Mouse (Mus musculus) MEL (cell line): ENCODE measurements around the gene Fam169b. TPM values are rescaled to one million over a fixed set of nuclear protein-coding genes. Genes with fewer than 3 reads are reported as not detected.
A peak's percentile ranks its signal among the peaks of the same experiment; 100 is the strongest.

ENCODE experiments used
- DNase-seq: peaks from one replicate; pipeline ENCODE4 v3.0.0; 2011; ENCODE audit warnings: low read depth, low spot score
- H3K27ac ChIP-seq: 2 replicates; pipeline ENCODE4 v1.5.1; 2012; ENCODE audit warnings: low read depth, mild to moderate bottlenecking, control low read depth, low read length, moderate library complexity; ENCODE audit not compliant: control insufficient read depth
- H3K27me3 ChIP-seq, 2 experiments: fragments of 150-350 bp in 1 of 2; sonication (generic) in 1 of 2; 2 replicates each; pipeline ENCODE4 v1.6.1; 2012; ENCODE audit warnings: low read length in 2 of 2, mild to moderate bottlenecking in 2 of 2, improper control_type of control experiment in 1 of 2, moderate library complexity in 1 of 2; ENCODE audit not compliant: insufficient read depth in 2 of 2, control insufficient read depth in 1 of 2
- H3K36me3 ChIP-seq, 2 experiments: 2 replicates each; pipeline ENCODE4 v1.6.1; 2012 to 2014; ENCODE audit warnings: low read length in 2 of 2, improper control_type of control experiment in 1 of 2, inconsistent platforms in 1 of 2, mild to moderate bottlenecking in 1 of 2; ENCODE audit not compliant: insufficient read depth in 2 of 2, control insufficient read depth in 1 of 2
- H3K4me1 ChIP-seq, 2 experiments: fragments of 150-350 bp in 1 of 2; sonication (generic) in 1 of 2; 2 replicates each; pipeline ENCODE4 v1.6.1; 2012; ENCODE audit warnings: low read length in 2 of 2, improper control_type of control experiment in 1 of 2, mild to moderate bottlenecking in 1 of 2; ENCODE audit not compliant: insufficient read depth in 2 of 2, control insufficient read depth in 1 of 2
- H3K4me3 ChIP-seq, 2 experiments: fragments of 150-350 bp in 1 of 2; sonication (generic) in 1 of 2; 2 replicates each; pipeline ENCODE4 v1.5.1; 2012; ENCODE audit warnings: low read depth in 2 of 2, low read length in 2 of 2, mild to moderate bottlenecking in 2 of 2, moderate library complexity in 2 of 2, control low read depth in 1 of 2, improper control_type of control experiment in 1 of 2; ENCODE audit not compliant: control insufficient read depth in 1 of 2, insufficient read depth in 1 of 2
- H3K79me2 ChIP-seq: 2 replicates; pipeline ENCODE4 v1.6.1; 2012; ENCODE audit warnings: mild to moderate bottlenecking, low read length, moderate library complexity; ENCODE audit not compliant: control insufficient read depth, poor library complexity, insufficient read depth
- H3K9ac ChIP-seq: 2 replicates; pipeline ENCODE4 v1.6.1; 2012; ENCODE audit warnings: low read depth, mild to moderate bottlenecking, control low read depth, low read length, moderate library complexity; ENCODE audit not compliant: control insufficient read depth, poor library complexity, severe bottlenecking
- H3K9me3 ChIP-seq: fragments of 150-350 bp; sonication (generic); replicated peaks from 2 replicates; pipeline ENCODE4 v1.6.1; 2012; ENCODE audit warnings: mild to moderate bottlenecking, low read length, improper control_type of control experiment, moderate library complexity; ENCODE audit not compliant: insufficient read depth
- BHLHE40 ChIP-seq: IDR thresholded peaks from 2 replicates; pipeline ENCODE4 v1.6.1; 2012; ENCODE audit warnings: low read depth, mild to moderate bottlenecking, inconsistent platforms, low read length, improper control_type of control experiment, borderline replicate concordance
- ELF1 ChIP-seq: IDR thresholded peaks from 2 replicates; pipeline ENCODE4 v1.6.1; 2014; ENCODE audit warnings: low read depth, mild to moderate bottlenecking, inconsistent platforms, low read length, improper control_type of control experiment, moderate library complexity
- EP300 ChIP-seq, 2 experiments: IDR thresholded peaks; 2 replicates each; pipeline ENCODE4 v1.6.1; 2011; ENCODE audit warnings: improper control_type of control experiment in 2 of 2, low read length in 2 of 2, low read depth in 1 of 2, mild to moderate bottlenecking in 1 of 2
- ETS1 ChIP-seq: IDR thresholded peaks from 2 replicates; pipeline ENCODE4 v1.6.1; 2012; ENCODE audit warnings: low read depth, mild to moderate bottlenecking, inconsistent platforms, low read length, improper control_type of control experiment, moderate library complexity
- GABPA ChIP-seq: IDR thresholded peaks from 2 replicates; pipeline ENCODE4 v1.6.1; 2012; ENCODE audit warnings: low read depth, mild to moderate bottlenecking, inconsistent platforms, low read length, improper control_type of control experiment, moderate library complexity
- GATA1 ChIP-seq: IDR thresholded peaks from 2 replicates; pipeline ENCODE4 v1.6.1; 2011; ENCODE audit warnings: low read depth, low read length, improper control_type of control experiment
- MAZ ChIP-seq: IDR thresholded peaks from 2 replicates; pipeline ENCODE4 v1.6.1; 2012; ENCODE audit warnings: low read depth, mild to moderate bottlenecking, inconsistent platforms, low read length, improper control_type of control experiment
- MYB ChIP-seq: IDR thresholded peaks from 2 replicates; pipeline ENCODE4 v1.6.1; 2011; ENCODE audit warnings: mild to moderate bottlenecking, low read depth, low read length, improper control_type of control experiment
- NELFE ChIP-seq: IDR thresholded peaks from 2 replicates; pipeline ENCODE4 v1.6.1; 2011; ENCODE audit warnings: low read depth, low read length, improper control_type of control experiment
- NRF1 ChIP-seq: IDR thresholded peaks from 2 replicates; pipeline ENCODE4 v1.6.1; 2014; ENCODE audit warnings: low read depth, mild to moderate bottlenecking, inconsistent platforms, low read length, improper control_type of control experiment, moderate library complexity; ENCODE audit not compliant: poor library complexity, insufficient read depth, severe bottlenecking
- RAD21 ChIP-seq: IDR thresholded peaks from 2 replicates; pipeline ENCODE4 v1.6.1; 2011; ENCODE audit warnings: mild to moderate bottlenecking, low read depth, low read length, improper control_type of control experiment
- RCOR1 ChIP-seq: IDR thresholded peaks from 2 replicates; pipeline ENCODE4 v1.6.1; 2012; ENCODE audit warnings: low read depth, mild to moderate bottlenecking, inconsistent platforms, low read length, improper control_type of control experiment
- TAL1 ChIP-seq: IDR thresholded peaks from 2 replicates; pipeline ENCODE4 v1.6.1; 2012; ENCODE audit warnings: mild to moderate bottlenecking, inconsistent platforms, low read length, moderate library complexity, mixed read lengths
- TCF12 ChIP-seq: IDR thresholded peaks from 2 replicates; pipeline ENCODE4 v1.6.1; 2014; ENCODE audit warnings: low read depth, mild to moderate bottlenecking, inconsistent platforms, low read length, improper control_type of control experiment, moderate library complexity
- USF1 ChIP-seq: IDR thresholded peaks from 2 replicates; pipeline ENCODE4 v1.6.1; 2014; ENCODE audit warnings: low read depth, mild to moderate bottlenecking, inconsistent platforms, low read length, improper control_type of control experiment, moderate library complexity
- polyA plus RNA-seq, 2 experiments: library from polyadenylated mRNA; stranded (reverse) in 1 of 2; unstranded in 1 of 2; fragments of >175 nt in 1 of 2; fragments of >200 nt in 1 of 2; gene quantifications; 2 replicates each; pipeline versions ENCODE4 v1.2.1 to v1.2.4; 2012; ENCODE audit warnings: low replicate concordance in 2 of 2, low read depth in 1 of 2; ENCODE audit not compliant: insufficient read length in 2 of 2, insufficient read depth in 1 of 2, missing spikeins in 1 of 2
- total RNA-seq: library from RNA; depleted of rRNA; stranded (reverse); fragments of 300-350 nt; gene quantifications from 2 replicates; pipeline ENCODE4 v1.2.3, GENCODE M21; 2012

Fam169b gene
- total and polyA plus RNA-seq, 3 experiments, result not detected

DNA sequence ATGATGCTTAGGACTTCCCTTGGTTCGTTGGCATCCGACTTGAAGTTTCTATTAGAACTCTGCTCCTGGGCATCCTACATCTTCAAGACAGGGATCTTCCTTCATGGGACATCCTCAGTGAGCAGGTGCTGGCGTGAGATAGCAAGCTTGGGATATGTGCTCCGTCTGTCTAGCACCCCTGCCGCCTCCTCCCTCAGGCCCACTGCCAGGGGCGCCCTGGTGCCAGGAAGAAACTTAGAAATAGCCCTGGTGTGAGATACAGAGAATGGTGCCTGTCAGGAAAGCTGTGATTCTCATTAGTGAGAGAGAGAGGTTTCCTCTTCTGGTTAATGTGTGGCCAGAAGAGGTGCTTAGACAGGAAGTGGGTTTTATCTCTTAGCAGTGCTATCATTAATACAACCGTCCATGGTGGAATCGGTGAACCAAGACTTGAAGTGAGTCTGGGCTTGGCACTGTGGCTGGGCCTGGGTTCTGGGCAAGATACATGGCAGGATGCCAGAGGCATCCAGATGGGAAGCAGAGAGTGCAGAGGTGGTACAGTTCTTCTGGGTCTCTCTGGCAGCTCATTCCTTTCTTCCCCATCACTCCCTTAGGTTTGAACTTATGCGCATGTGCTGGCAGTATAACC, 48.1 kb upstream of the Fam169b start:
- Histone ChIP-seq H3K27ac (no peak overlapping the region), H3K36me3 (peaks cover 0 to 20% of the 10 kb centered on the region in 2 experiments; a peak in 3 of 4 replicates), H3K4me3 (no peak overlapping the region), H3K4me1 (peaks cover 2 to 19% of the 10 kb centered on the region in 2 experiments; a peak in 2 of 4 replicates), H3K79me2 (no peaks in the 10 kb centered on the region), H3K9me3 (no peaks in the 10 kb centered on the region), H3K27me3 (no peaks in the 10 kb centered on the region), H3K9ac (no peak overlapping the region)
- TF ChIP-seq MYB, result no peak
- no peak for TF ChIP-seq TCF12
- peak; percentile 12; the same call in 1 of the 2 replicates for TF ChIP-seq TAL1
- TF ChIP-seq GABPA, result no peak
- peak; percentile 56 for TF ChIP-seq GATA1
- no peak for TF ChIP-seq USF1
- TF ChIP-seq RCOR1, result peak; percentile 93
- no peak for TF ChIP-seq ETS1
- TF ChIP-seq RAD21, result no peak
- peak in 1 of 2 experiments; percentile 52; a peak in 1 of 4 replicates for TF ChIP-seq EP300 (IDR thresholded peaks at IDR 0.05; ENCODE audit: low read depth in 1 of 2, low read length in 2 of 2)
- peak; percentile 27 for DNase-seq

DNA sequence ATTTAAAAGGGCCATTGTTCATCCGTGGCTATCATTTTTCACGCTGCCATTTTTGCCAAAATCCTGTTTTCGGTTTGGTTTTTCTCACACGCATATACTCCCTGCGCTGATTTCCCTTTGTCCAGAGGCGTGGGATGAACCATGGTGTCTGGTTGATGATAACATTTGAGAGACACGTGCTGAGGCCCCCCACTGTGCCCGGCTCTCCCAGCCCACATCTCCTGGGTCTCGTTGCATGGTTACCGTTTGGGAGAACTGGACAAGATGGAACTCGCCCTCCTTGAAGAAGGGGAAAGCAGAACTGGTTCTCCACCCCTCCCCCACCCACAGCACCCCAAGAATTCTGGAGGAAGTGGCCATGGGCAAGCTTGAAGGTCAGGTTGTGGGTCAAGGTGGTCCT, 46.6 kb upstream of the Fam169b start:
- H3K79me2 ChIP-seq, result no peaks in the 10 kb centered on the region
- no peaks in the 10 kb centered on the region for H3K9me3 ChIP-seq
- H3K27ac ChIP-seq, result no peak overlapping the region
- H3K27me3 ChIP-seq, result no peaks in the 10 kb centered on the region
- peaks cover 0 to 20% of the 10 kb centered on the region in 2 experiments; a peak in 3 of 4 replicates for H3K36me3 ChIP-seq
- DNase-seq, result peak; percentile 19
- no peak overlapping the region for H3K9ac ChIP-seq
- no peak overlapping the region for H3K4me3 ChIP-seq
- TF ChIP-seq MAZ (no peak), ELF1 (no peak), BHLHE40 (peak; percentile 21; the same call in 1 of the 2 replicates), NELFE (no peak), NRF1 (no peak), TAL1 (no peak), GABPA (no peak)
- peaks cover 2 to 19% of the 10 kb centered on the region in 2 experiments; a peak in 2 of 4 replicates for H3K4me1 ChIP-seq
